Mouse (Mus musculus) forebrain, embryonic 15.5 days (tissue): ENCODE measurements around the gene Poll. TPM values are rescaled to one million over a fixed set of nuclear protein-coding genes. Genes with fewer than 3 reads are reported as not detected.
A peak's percentile ranks its signal among the peaks of the same experiment; 100 is the strongest.
"Not testable (repeated sequence)": the region's sequence is repeated elsewhere in the genome, so short reads cannot be mapped to it uniquely, and the experiment has no call there.

Source experiments
- ATAC-seq: fragments of 200-750 bp; cut with Nextera tagmentation; replicated peaks from 2 replicates; pipeline ENCODE4 v1.8.0; 2017; ENCODE audit warnings: mild to moderate bottlenecking, moderate TSS enrichment, moderate library complexity
- H3K27ac ChIP-seq: fragments of 300-500 bp; sonication (generic); replicated peaks from 2 replicates; pipeline ENCODE4 v1.5.1; 2015; ENCODE audit warnings: mild to moderate bottlenecking, inconsistent platforms
- H3K27me3 ChIP-seq: fragments of 300-500 bp; sonication (generic); 2 replicates; pipeline ENCODE4 v1.6.1; 2015; ENCODE audit warnings: inconsistent platforms
- H3K36me3 ChIP-seq: fragments of 300-500 bp; sonication (generic); 2 replicates; pipeline ENCODE4 v1.6.1; 2015; ENCODE audit warnings: mild to moderate bottlenecking, inconsistent platforms
- H3K4me1 ChIP-seq: fragments of 300-500 bp; sonication (generic); 2 replicates; pipeline ENCODE4 v1.6.1; 2015; ENCODE audit warnings: inconsistent platforms
- H3K4me2 ChIP-seq: fragments of 300-500 bp; sonication (generic); replicated peaks from 2 replicates; pipeline ENCODE4 v1.6.1; 2015; ENCODE audit warnings: mild to moderate bottlenecking, inconsistent platforms
- H3K4me3 ChIP-seq: fragments of 300-500 bp; sonication (generic); 2 replicates; pipeline ENCODE4 v1.5.1; 2015; ENCODE audit warnings: mild to moderate bottlenecking, inconsistent platforms
- H3K9ac ChIP-seq: fragments of 300-500 bp; sonication (generic); replicated peaks from 2 replicates; pipeline ENCODE4 v1.6.1; 2015; ENCODE audit warnings: mild to moderate bottlenecking, inconsistent platforms
- H3K9me3 ChIP-seq: fragments of 300-500 bp; sonication (generic); 2 replicates; pipeline ENCODE4 v1.6.1; 2016; ENCODE audit warnings: inconsistent platforms
- WGBS: fragments of 180-500 bp; shearing (Covaris S2); methylation state at CpG from one replicate; pipeline ENCODE4 v1.1.7; 2015; ENCODE audit warnings: mixed read lengths; 5-methylcytosine and 5-hydroxymethylcytosine counted together
- polyA plus RNA-seq: library from polyadenylated mRNA; unstranded; fragments of >200 nt; fragmentation: Nextera tagmentation; extraction: Ambion mirVana; gene quantifications from 2 replicates; pipeline ENCODE4 v1.2.1, GENCODE M21; 2015

Gene Poll
- polyA plus RNA-seq, 1 experiment from 2014 or later, result 14.6 TPM

- Histone ChIP-seq H3K9me3 (no peaks in the 10 kb centered on the region), H3K27ac (no peak overlapping the region), H3K4me3 (no peak overlapping the region), H3K27me3 (no peaks in the 10 kb centered on the region), H3K36me3 (peaks cover 20% of the 10 kb centered on the region; the same call in 1 of the 2 replicates), H3K4me2 (no peak overlapping the region), H3K9ac (no peak overlapping the region), H3K4me1 (no peaks in the 10 kb centered on the region)
- WGBS, result 64% methylated on average over 19 of the region's 19 CpGs
- ATAC-seq, result no peak
Observed at GRCm38 (mm10) chr19:45574941-45575631, 14.8 kb upstream of the Poll start.

DNA sequence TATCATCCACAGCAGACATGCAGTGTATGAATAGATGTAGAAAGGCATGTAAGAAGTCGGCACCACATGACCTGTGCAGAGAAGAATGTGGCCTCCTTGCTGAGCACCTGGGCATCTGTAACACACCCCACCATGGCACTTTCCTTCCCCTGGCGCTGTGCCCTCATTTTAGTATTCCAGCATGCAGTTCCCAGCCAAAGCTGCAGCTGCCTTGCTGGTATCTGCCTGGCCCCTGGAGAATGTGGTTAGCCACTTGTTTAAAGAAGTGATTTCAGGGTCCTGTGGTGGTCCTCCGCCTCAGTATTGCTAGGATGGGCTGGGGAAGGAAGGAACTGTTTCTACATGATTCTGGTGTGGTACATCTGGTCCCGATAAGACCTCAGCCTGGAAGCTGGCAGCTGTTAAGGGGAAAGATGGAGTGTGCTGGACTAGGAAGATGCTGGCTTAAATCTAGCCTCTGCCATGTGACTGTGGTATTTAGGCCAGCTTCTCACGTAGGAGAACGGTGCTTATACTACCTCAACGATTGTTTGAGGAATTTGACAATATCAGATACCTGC, 14.1 kb upstream of the Poll start:
- Histone ChIP-seq H3K36me3 (peaks cover 20% of the 10 kb centered on the region; the same call in 1 of the 2 replicates), H3K4me2 (no peak overlapping the region), H3K27ac (no peak overlapping the region), H3K4me1 (no peaks in the 10 kb centered on the region), H3K4me3 (no peak overlapping the region), H3K9me3 (no peaks in the 10 kb centered on the region), H3K27me3 (no peaks in the 10 kb centered on the region), H3K9ac (no peak overlapping the region)
- ATAC-seq, result no peak
- 81% methylated on average over 7 of the region's 7 CpGs for WGBS

- H3K36me3 ChIP-seq, result peaks cover 15% of the 10 kb centered on the region; the same call in 1 of the 2 replicates
Observed at GRCm38 (mm10) chr19:45573861-45574267, 13.5 kb upstream of the Poll start.

DNA sequence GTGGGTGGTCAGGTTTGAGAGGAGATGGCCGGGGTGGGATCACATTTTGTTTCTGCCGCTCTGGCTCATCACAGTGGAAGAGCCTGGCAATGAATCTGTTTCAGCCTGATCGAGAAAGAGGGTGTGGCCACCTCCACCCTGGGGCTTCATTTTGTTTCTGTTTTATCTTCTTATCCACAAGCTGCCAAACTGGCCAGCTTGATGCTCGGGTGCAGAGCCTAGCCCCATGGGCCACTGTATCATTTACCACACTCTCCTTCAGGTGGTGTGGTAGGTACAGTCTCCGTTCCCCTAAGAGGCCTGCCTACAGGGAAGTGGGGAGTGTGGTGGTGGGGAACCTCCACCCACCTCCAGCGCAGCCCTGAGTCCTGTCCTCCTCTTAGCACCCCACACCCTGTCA, 12.7 kb upstream of the Poll start:
- WGBS, result 77% methylated on average over 6 of the region's 6 CpGs
- no peak overlapping the region for H3K4me3 ChIP-seq
- H3K9me3 ChIP-seq, result no peaks in the 10 kb centered on the region
- H3K36me3 ChIP-seq, result 0 out of 2 replicates have a peak, but pooled peaks cover 7% of the 10 kb centered on the region
- H3K4me1 ChIP-seq, result peaks cover 3% of the 10 kb centered on the region; the same call in 1 of the 2 replicates
- H3K27me3 ChIP-seq, result no peaks in the 10 kb centered on the region
- no peak overlapping the region for H3K4me2 ChIP-seq
- H3K27ac ChIP-seq, result no peak overlapping the region
- no peak for ATAC-seq
- no peak overlapping the region for H3K9ac ChIP-seq

More at GRCm38 (mm10) chr19:45573861-45574267, 13.5 kb upstream of the Poll start:
- Histone ChIP-seq H3K9ac (no peak overlapping the region), H3K9me3 (no peaks in the 10 kb centered on the region), H3K4me3 (no peak overlapping the region), H3K27me3 (no peaks in the 10 kb centered on the region), H3K4me2 (no peak overlapping the region), H3K27ac (no peak overlapping the region), H3K4me1 (no peaks in the 10 kb centered on the region)
- ATAC-seq, result peak; percentile 64; the same call in 1 of the 2 replicates
- WGBS, result 15% methylated on average over 6 of the region's 6 CpGs

GRCm38 (mm10) chr19:45567367-45567766, 7.0 kb upstream of the Poll start:
- WGBS, result 10% methylated on average over 14 of the region's 14 CpGs
- ATAC-seq, result no peak

DNA sequence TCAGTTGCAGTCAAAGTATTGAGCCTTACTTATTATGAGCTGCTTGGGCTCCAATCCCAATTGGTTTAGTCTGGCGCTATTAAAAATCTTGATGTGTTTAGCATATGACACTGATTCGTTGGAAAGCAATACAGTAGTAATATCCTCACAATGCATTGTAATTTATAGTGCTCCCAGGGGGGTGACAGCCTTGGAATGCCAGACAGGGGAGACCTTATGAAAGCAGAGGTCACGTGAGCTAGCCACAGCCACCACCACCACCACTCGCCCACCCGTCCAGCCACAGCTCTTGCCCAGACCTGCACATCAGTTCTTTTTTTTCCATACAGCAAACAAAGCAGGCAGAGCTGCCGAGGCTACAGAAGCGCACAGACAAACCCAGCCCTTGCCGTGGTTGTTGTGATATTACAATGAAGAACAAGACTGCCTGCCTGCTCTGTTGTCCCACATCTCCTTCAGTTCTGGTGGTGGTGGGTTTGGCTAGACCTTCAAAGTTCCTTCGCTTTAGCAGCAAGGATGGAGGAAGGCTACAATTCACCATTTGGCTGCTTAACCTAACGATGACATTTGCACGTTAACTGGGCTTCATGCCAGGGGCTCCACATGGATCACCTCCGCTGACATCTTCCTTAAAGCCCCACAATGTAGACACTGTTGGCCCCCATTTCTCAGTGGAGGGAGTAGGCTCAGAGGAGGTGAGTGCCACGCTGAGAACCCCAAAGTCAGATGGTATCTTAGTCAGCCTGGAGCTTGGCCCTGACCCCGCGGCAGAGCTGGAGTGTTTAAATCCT, 5.8 kb upstream of the Poll start:
- Histone ChIP-seq H3K4me1 (peaks cover 14% of the 10 kb centered on the region; the same call in 1 of the 2 replicates), H3K36me3 (no peaks in the 10 kb centered on the region), H3K27ac (no peak overlapping the region), H3K4me2 (no peak overlapping the region), H3K9ac (no peak overlapping the region), H3K27me3 (no peaks in the 10 kb centered on the region), H3K9me3 (no peaks in the 10 kb centered on the region), H3K4me3 (no peak overlapping the region)
- WGBS, result 52% methylated on average over 15 of the region's 15 CpGs
- no peak for ATAC-seq

More at GRCm38 (mm10) chr19:45567367-45567766, 7.0 kb upstream of the Poll start:
- no peak overlapping the region for H3K4me2 ChIP-seq
- no peak overlapping the region for H3K4me3 ChIP-seq
- H3K9me3 ChIP-seq, result no peaks in the 10 kb centered on the region
- H3K27me3 ChIP-seq, result no peaks in the 10 kb centered on the region
- H3K4me1 ChIP-seq, result peaks cover 12% of the 10 kb centered on the region; the same call in 1 of the 2 replicates
- no peak overlapping the region for H3K9ac ChIP-seq
- no peak overlapping the region for H3K27ac ChIP-seq
- no peaks in the 10 kb centered on the region for H3K36me3 ChIP-seq

- no peaks in the 10 kb centered on the region for H3K9me3 ChIP-seq
- WGBS, result 95% methylated on average over 11 of the region's 11 CpGs
- H3K9ac ChIP-seq, result no peak overlapping the region
- H3K4me3 ChIP-seq, result no peak overlapping the region
- H3K36me3 ChIP-seq, result no peaks in the 10 kb centered on the region
- H3K27ac ChIP-seq, result no peak overlapping the region
- no peak for ATAC-seq
- no peaks in the 10 kb centered on the region for H3K4me1 ChIP-seq
- no peak overlapping the region for H3K4me2 ChIP-seq
- H3K27me3 ChIP-seq, result peaks cover 11% of the 10 kb centered on the region
Observed at GRCm38 (mm10) chr19:45554136-45554535, 6.2 kb downstream of the Poll start.

- ATAC-seq, result no peak
- no peaks in the 10 kb centered on the region for H3K4me1 ChIP-seq
- H3K27ac ChIP-seq, result no peak overlapping the region
- H3K36me3 ChIP-seq, result no peaks in the 10 kb centered on the region
- no peak overlapping the region for H3K4me3 ChIP-seq
- H3K27me3 ChIP-seq, result peaks cover 12% of the 10 kb centered on the region
- H3K9ac ChIP-seq, result no peak overlapping the region
- no peak overlapping the region for H3K4me2 ChIP-seq
- no peaks in the 10 kb centered on the region for H3K9me3 ChIP-seq
- WGBS, result 86% methylated on average over 6 of the region's 6 CpGs
Observed at GRCm38 (mm10) chr19:45552187-45552586, 8.1 kb downstream of the Poll start.

GRCm38 (mm10) chr19:45549948-45550347, 10.4 kb downstream of the Poll start:
- Histone ChIP-seq H3K4me1 (0 out of 2 replicates have a peak, but pooled peaks cover 2% of the 10 kb centered on the region), H3K4me2 (no peak overlapping the region), H3K36me3 (no peaks in the 10 kb centered on the region), H3K9ac (no peak overlapping the region), H3K4me3 (no peak overlapping the region), H3K9me3 (no peaks in the 10 kb centered on the region), H3K27me3 (peaks cover 27% of the 10 kb centered on the region), H3K27ac (no peak overlapping the region)
- ATAC-seq, result no peak
- WGBS, result 85% methylated on average over 4 of the region's 4 CpGs

DNA sequence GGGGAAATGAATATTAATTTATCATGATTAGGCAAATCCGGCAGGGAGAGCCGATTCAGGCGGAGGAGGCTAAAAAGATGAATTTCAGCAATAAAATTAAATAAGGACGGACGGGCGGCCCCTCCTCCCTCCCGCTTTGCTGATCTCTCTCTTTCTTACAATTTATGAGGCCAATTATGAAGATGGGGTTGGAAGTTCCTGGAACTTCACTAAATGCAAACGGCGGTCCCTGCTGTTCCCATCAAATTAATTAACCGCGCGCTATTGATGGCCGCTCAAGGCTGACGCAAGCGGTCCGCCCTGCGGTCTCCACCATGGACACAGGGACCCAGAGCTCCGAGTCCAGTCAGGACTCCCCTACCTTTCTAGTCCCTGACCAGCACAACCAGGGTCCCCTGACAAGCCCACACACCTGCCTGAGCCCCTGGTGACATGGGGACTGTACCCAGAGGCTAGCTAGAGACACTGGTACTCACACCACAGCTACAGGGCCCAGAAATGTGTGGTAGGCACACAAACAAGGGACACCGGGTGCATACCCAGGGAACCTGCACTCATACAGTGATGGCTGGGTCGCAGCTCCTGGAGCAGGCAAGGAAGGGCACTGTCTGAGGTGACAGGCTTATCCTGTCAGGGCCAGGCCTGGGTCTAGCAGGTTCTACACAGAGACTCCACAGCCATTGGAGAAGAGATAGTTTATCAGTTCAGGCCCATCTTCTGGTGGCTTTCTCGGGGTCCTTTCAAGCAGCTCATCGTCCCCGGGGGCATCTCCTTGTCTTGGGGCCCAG, 11.0 kb downstream of the Poll start:
- H3K9me3 ChIP-seq, result no peaks in the 10 kb centered on the region
- H3K4me1 ChIP-seq, result peaks cover 7% of the 10 kb centered on the region
- no peaks in the 10 kb centered on the region for H3K36me3 ChIP-seq
- ATAC-seq, result no peak
- 57% methylated on average over 23 of the region's 23 CpGs for WGBS
- no peak overlapping the region for H3K4me2 ChIP-seq
- no peak overlapping the region for H3K9ac ChIP-seq
- H3K27ac ChIP-seq, result no peak overlapping the region
- peaks cover 27% of the 10 kb centered on the region for H3K27me3 ChIP-seq
- H3K4me3 ChIP-seq, result no peak overlapping the region

- H3K27ac ChIP-seq, ATAC-seq, H3K4me3 ChIP-seq, H3K36me3 ChIP-seq, H3K9ac ChIP-seq, H3K4me2 ChIP-seq, H3K9me3 ChIP-seq: not testable (repeated sequence)
- H3K4me1 ChIP-seq, result peaks cover 11% of the 10 kb centered on the region
- peaks cover 35% of the 10 kb centered on the region for H3K27me3 ChIP-seq
Observed at GRCm38 (mm10) chr19:45548196-45548595, 12.1 kb downstream of the Poll start.
